9 mouse cellular contexts compared by ENCODE assay signal in genomic region chr2:129084959-129085358, GRCm38 (mm10). TPM values are rescaled to one million over a fixed set of nuclear protein-coding genes. Genes with fewer than 3 reads are reported as not detected.
DNase-seq lines count a peak whose midpoint lies in the region; ATAC-seq and TF ChIP-seq lines count a peak whose summit lies in the region.
"Had no signal": no experiment of that assay in that cellular context is flagged by ENCODE, and none has a peak within 500 bp of the region (broad histone marks: within the 10 kb centered on the region; RNA-seq: fewer than 3 reads in every experiment).

No protein-coding gene starts in this region.

- TF ChIP-seq EP300 in heart, postnatal 0 days (IDR thresholded peaks at IDR 0.05; ENCODE audit: low read depth) = no peak

- peak; percentile 49 for TF ChIP-seq CTCF in heart, postnatal 0 days (IDR thresholded peaks at IDR 0.05; ENCODE audit: low read depth)
- TF ChIP-seq CTCF in thymus, adult 2 months (IDR thresholded peaks at IDR 0.05; ENCODE audit: borderline replicate concordance, control insufficient read depth, extremely low read depth, insufficient read depth, low read length, poor library complexity) = 0 out of 2 replicates have a peak, but pooled peaks have one; percentile 20

- WGBS in heart, postnatal 0 days = 57% methylated on average over 2 of the region's 2 CpGs
- 41% methylated on average over 2 of the region's 2 CpGs for WGBS in heart, embryonic 10.5 days
- WGBS in thymus, adult 2 months = 69% methylated on average over 2 of the region's 2 CpGs

- no peak for TF ChIP-seq POLR2A in thymus, adult 2 months (IDR thresholded peaks at IDR 0.05; ENCODE audit: control insufficient read depth, extremely low read depth, insufficient read depth, low read length, poor library complexity)

- no peak overlapping the region for H3K27ac ChIP-seq in heart, postnatal 0 days (ENCODE audit: low read depth)
- no peak overlapping the region for H3K27ac ChIP-seq in heart, embryonic 10.5 days
- no peak overlapping the region for H3K27ac ChIP-seq in thymus, adult 2 months (ENCODE audit: control insufficient read depth, insufficient read depth, low read length)

- no peaks in the 10 kb centered on the region for H3K4me1 ChIP-seq in heart, postnatal 0 days (ENCODE audit: control insufficient read depth, insufficient read depth)
- peaks cover 1% of the 10 kb centered on the region; the same call in 1 of the 2 replicates for H3K4me1 ChIP-seq in heart, embryonic 10.5 days
- no peaks in the 10 kb centered on the region for H3K4me1 ChIP-seq in thymus, adult 2 months (replicated peaks; ENCODE audit: control insufficient read depth, insufficient read depth, low read length)

- H3K4me3 ChIP-seq in heart, postnatal 0 days (ENCODE audit: low read depth, low read length) = no peak overlapping the region
- no peak overlapping the region for H3K4me3 ChIP-seq in heart, embryonic 10.5 days
- H3K4me3 ChIP-seq in thymus, adult 2 months (ENCODE audit: control insufficient read depth, insufficient read depth, low read length) = no peak overlapping the region

- H3K27me3 ChIP-seq in heart, postnatal 0 days (ENCODE audit: control insufficient read depth, insufficient read depth, low read length) = no peaks in the 10 kb centered on the region
- no peaks in the 10 kb centered on the region for H3K27me3 ChIP-seq in heart, embryonic 10.5 days (ENCODE audit: insufficient read depth, poor library complexity, severe bottlenecking)
- no peaks in the 10 kb centered on the region for H3K27me3 ChIP-seq in thymus, adult 2 months (ENCODE audit: control insufficient read depth, insufficient read depth, low read length)

- no peak for ATAC-seq in heart, postnatal 0 days (ENCODE audit: insufficient read depth, low read depth)
- ATAC-seq in erythroblast, adult 5-6 weeks (replicated peaks; ENCODE audit: low FRiP score, poor library complexity, severe bottlenecking) = peak; percentile 68; the same call in 1 of the 2 replicates
- ATAC-seq in activated CD4-positive, CD25-positive, alpha-beta regulatory T cell, adult 4 months = no peak

- H3K9me3 ChIP-seq in heart, postnatal 0 days (replicated peaks; ENCODE audit: control insufficient read depth, low read length) = 0 out of 2 replicates have a peak, but pooled peaks cover 3% of the 10 kb centered on the region
- H3K9me3 ChIP-seq in heart, embryonic 10.5 days = no peaks in the 10 kb centered on the region

- no peak overlapping the region for H3K4me2 ChIP-seq in heart, postnatal 0 days (ENCODE audit: low read depth, low read length)

- peaks cover 31% of the 10 kb centered on the region for H3K36me3 ChIP-seq in heart, postnatal 0 days (replicated peaks; ENCODE audit: control insufficient read depth, insufficient read depth, low read length)
- peaks cover 42% of the 10 kb centered on the region for H3K36me3 ChIP-seq in heart, embryonic 10.5 days
- H3K36me3 ChIP-seq in thymus, adult 2 months (ENCODE audit: control insufficient read depth, insufficient read depth, low read length) = 0 out of 2 replicates have a peak, but pooled peaks cover 4% of the 10 kb centered on the region

- DNase-seq in heart, postnatal 0 days (ENCODE audit: low spot score) = no peak
- no peak for DNase-seq in heart, embryonic 10.5 days (ENCODE audit: low spot score)
- peak; percentile 31 for DNase-seq in thymus, adult 2 months
- DNase-seq in thymus, adult 18-20 months = no peak
- peak; percentile 53 for DNase-seq in retina, postnatal 1 day
- DNase-seq in right cerebral cortex, postnatal 14 days = no peak

- H3K9ac ChIP-seq in heart, postnatal 0 days (replicated peaks; ENCODE audit: low read depth, low read length) = no peak overlapping the region

RNA-seq across cellular contexts. Expression of gene Polr1b, which starts 15.8 kb away (rescaled TPM):
- total RNA-seq in heart, postnatal 0 days (2014; rRNA removed; ENCODE audit: low replicate concordance) = 13.6 and 15.8 TPM in 2 replicates
- 6.8 and 7.6 TPM in 2 replicates for polyA plus RNA-seq in heart, postnatal 0 days (2015; fragmentation: Nextera tagmentation; extraction: Ambion mirVana)
- 25.8 and 35.5 TPM in 2 replicates for polyA plus RNA-seq in heart, embryonic 10.5 days (2016; fragmentation: Nextera tagmentation; extraction: Ambion mirVana)
- polyA plus RNA-seq in thymus, adult 2 months (2012; rRNA removed) = 24.2 and 28.0 TPM in 2 replicates
- total RNA-seq in erythroblast, adult 5-6 weeks (2015; ENCODE audit: low replicate concordance) = 1.0 and 4.4 TPM in 2 replicates
- total RNA-seq in erythroblast, adult 5-6 weeks (2017; ENCODE audit: low replicate concordance) = 4.9 and 5.3 TPM in 2 replicates
- polyA plus RNA-seq in activated CD4-positive, CD25-positive, alpha-beta regulatory T cell, adult 4 months (2017; shearing (Covaris generic)) = 10 to 100 TPM in 1 of 2 experiments, 1 to 10 TPM in 1; 9.2 to 21.4 TPM

RNA-seq across cellular contexts. Expression of gene Ttl, which starts 19.2 kb away (rescaled TPM):
- 7.1 and 9.4 TPM in 2 replicates for total RNA-seq in heart, postnatal 0 days (2014; rRNA removed; ENCODE audit: low replicate concordance)
- 5.6 and 6.4 TPM in 2 replicates for polyA plus RNA-seq in heart, postnatal 0 days (2015; fragmentation: Nextera tagmentation; extraction: Ambion mirVana)
- polyA plus RNA-seq in heart, embryonic 10.5 days (2016; fragmentation: Nextera tagmentation; extraction: Ambion mirVana) = 8.3 and 12.3 TPM in 2 replicates
- polyA plus RNA-seq in thymus, adult 2 months (2012; rRNA removed) = 6.4 and 6.7 TPM in 2 replicates
- total RNA-seq in erythroblast, adult 5-6 weeks (2015; ENCODE audit: low replicate concordance) = 0.63 TPM in 1 of 2 replicates, not detected in the other
- 0.84 and 2.1 TPM in 2 replicates for total RNA-seq in erythroblast, adult 5-6 weeks (2017; ENCODE audit: low replicate concordance)
- 1 to 10 TPM in 1 of 2 experiments, under 1 TPM in 1; 0.77 to 2.2 TPM for polyA plus RNA-seq in activated CD4-positive, CD25-positive, alpha-beta regulatory T cell, adult 4 months (2017; shearing (Covaris generic))

RNA-seq across cellular contexts. Expression of gene Vinac1, which starts 37.0 kb away (rescaled TPM):
- total RNA-seq in heart, postnatal 0 days (2014; rRNA removed; ENCODE audit: low replicate concordance) = 0.54 TPM in 1 of 2 replicates, not detected in the other
- 0.03 TPM in 1 of 2 replicates, not detected in the other for polyA plus RNA-seq in heart, postnatal 0 days (2015; fragmentation: Nextera tagmentation; extraction: Ambion mirVana)
- polyA plus RNA-seq in heart, embryonic 10.5 days (2016; fragmentation: Nextera tagmentation; extraction: Ambion mirVana) = 0.05 and 0.09 TPM in 2 replicates
- polyA plus RNA-seq in thymus, adult 2 months (2012; rRNA removed) = 0.16 and 0.45 TPM in 2 replicates
- total RNA-seq in erythroblast, adult 5-6 weeks (2015; ENCODE audit: low replicate concordance) = 0.38 TPM in 1 of 2 replicates, not detected in the other
- total RNA-seq in erythroblast, adult 5-6 weeks (2017; ENCODE audit: low replicate concordance) = not detected in 2 replicates
- not detected for polyA plus RNA-seq in activated CD4-positive, CD25-positive, alpha-beta regulatory T cell, adult 4 months (2017; shearing (Covaris generic))
- total RNA-seq: layer of hippocampus, postnatal 25 days had no signal

RNA-seq across cellular contexts. Expression of gene Chchd5, which starts 44.5 kb away (rescaled TPM):
- total RNA-seq in heart, postnatal 0 days (2014; rRNA removed; ENCODE audit: low replicate concordance) = 9.9 and 19.4 TPM in 2 replicates
- polyA plus RNA-seq in heart, postnatal 0 days (2015; fragmentation: Nextera tagmentation; extraction: Ambion mirVana) = 17.6 and 19.9 TPM in 2 replicates
- polyA plus RNA-seq in heart, embryonic 10.5 days (2016; fragmentation: Nextera tagmentation; extraction: Ambion mirVana) = 21.9 and 22.0 TPM in 2 replicates
- polyA plus RNA-seq in thymus, adult 2 months (2012; rRNA removed) = 55.5 and 65.2 TPM in 2 replicates
- total RNA-seq in erythroblast, adult 5-6 weeks (2015; ENCODE audit: low replicate concordance) = 3.5 and 7.5 TPM in 2 replicates
- total RNA-seq in erythroblast, adult 5-6 weeks (2017; ENCODE audit: low replicate concordance) = 2.8 and 6.9 TPM in 2 replicates
- 10 to 100 TPM; 26.6 to 27.4 TPM for polyA plus RNA-seq in activated CD4-positive, CD25-positive, alpha-beta regulatory T cell, adult 4 months (2017; shearing (Covaris generic))

Comparison
In these comparisons a context has a peak if more than half of its experiments do, and no peak if none do; other contexts are left out.
1. DNase-seq: peak in thymus, adult 2 months (single experiment) and retina, postnatal 1 day (single experiment); none in heart, postnatal 0 days (single experiment), heart, embryonic 10.5 days (single experiment), thymus, adult 18-20 months (0 of 2) and right cerebral cortex, postnatal 14 days (single experiment).